Mouse (Mus musculus) brown adipose tissue, adult 24 weeks (tissue): ENCODE measurements at regions not wholly inside any gene's neighbourhood (a gene's known extent, or its start where the extent isn't known, plus 50 kb on each side); places are given as distances from the start of the nearest gene placed in this dataset.
"Not testable (repeated sequence)": the region's sequence is repeated elsewhere in the genome, so short reads cannot be mapped to it uniquely, and the experiment has no call there.

Source experiments
- H3K27ac ChIP-seq: fragments of 200-500 bp; replicated peaks from 2 replicates; pipeline ENCODE4 v1.5.1; 2012; ENCODE audit warnings: low read depth, mild to moderate bottlenecking, low read length
- H3K4me1 ChIP-seq: fragments of 200-500 bp; 2 replicates; pipeline ENCODE4 v1.6.1; 2012; ENCODE audit warnings: low read length, mixed read lengths; ENCODE audit not compliant: control insufficient read depth, insufficient read depth, insufficient read length
- H3K4me3 ChIP-seq: fragments of 200-500 bp; 2 replicates; pipeline ENCODE4 v1.5.1; 2012; ENCODE audit warnings: low read depth, mild to moderate bottlenecking, low read length, moderate library complexity; ENCODE audit not compliant: insufficient read depth

- Histone ChIP-seq H3K27ac (no peak overlapping the region), H3K4me1 (no peaks in the 10 kb centered on the region), H3K4me3 (no peak overlapping the region)
Measured at GRCm38 (mm10) chr11:16559001-16559699, 50.9 kb upstream of the Sec61g start.

- no peak overlapping the region for H3K4me3 ChIP-seq
- no peaks in the 10 kb centered on the region for H3K4me1 ChIP-seq
- no peak overlapping the region for H3K27ac ChIP-seq
Measured at GRCm38 (mm10) chr11:16561727-16562126, 53.4 kb upstream of the Sec61g start.

GRCm38 (mm10) chr11:16589085-16589680 is 80.9 kb upstream of the Sec61g start:
- Histone ChIP-seq H3K4me3 (no peak overlapping the region), H3K27ac (no peak overlapping the region; the same call in 1 of the 2 replicates), H3K4me1 (0 out of 2 replicates have a peak, but pooled peaks cover 4% of the 10 kb centered on the region)

GRCm38 (mm10) chr11:16590541-16590940 is 82.3 kb upstream of the Sec61g start:
- Histone ChIP-seq H3K4me1 (0 out of 2 replicates have a peak, but pooled peaks cover 4% of the 10 kb centered on the region), H3K27ac (no peak overlapping the region)

DNA sequence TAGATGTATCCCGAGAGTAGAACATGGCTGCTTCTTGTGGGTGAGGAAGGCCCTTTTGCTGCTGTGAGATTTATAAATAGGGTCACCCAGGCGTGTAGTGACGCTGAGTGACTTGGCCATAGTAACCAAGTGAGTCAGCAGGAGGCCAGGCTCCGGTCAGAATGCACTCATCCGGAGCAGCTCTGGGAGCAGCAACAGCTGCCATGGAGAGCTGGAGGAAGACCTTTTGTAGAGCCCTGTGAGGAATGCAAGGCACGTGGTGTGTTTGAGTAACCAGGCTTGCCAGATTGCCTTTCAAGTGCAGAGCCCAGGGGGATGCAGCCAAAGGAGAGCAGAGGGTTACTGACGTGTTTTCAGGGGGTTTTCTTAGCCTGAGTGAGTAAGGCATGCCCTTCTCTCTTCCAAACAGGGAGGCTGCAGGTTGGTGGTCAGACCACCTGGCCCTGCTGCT is 83.2 kb upstream of the Sec61g start:
- peak overlapping the region; percentile 59 for H3K27ac ChIP-seq

More at GRCm38 (mm10) chr11:16590541-16590940, 82.3 kb upstream of the Sec61g start:
- no peak overlapping the region for H3K4me3 ChIP-seq

DNA sequence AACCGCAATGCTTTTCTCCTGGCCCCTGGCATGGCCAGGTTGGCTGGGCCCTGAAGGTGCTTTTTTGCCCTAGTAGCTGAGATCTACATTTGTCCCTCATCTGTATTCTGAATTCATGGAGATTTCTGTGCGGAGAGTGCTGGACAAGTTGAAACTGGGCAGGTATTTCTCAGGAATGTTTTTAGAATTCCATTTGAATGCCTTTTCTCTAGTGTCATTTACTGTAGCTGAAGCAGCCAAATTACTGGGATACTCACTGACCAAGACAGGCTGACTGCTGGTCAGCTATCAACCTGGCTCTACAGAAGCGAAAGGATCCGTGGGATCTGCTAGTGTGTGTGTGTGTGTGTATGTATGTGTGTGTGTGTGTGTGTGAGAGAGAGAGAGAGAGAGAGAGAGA is 83.7 kb upstream of the Sec61g start:
- 0 out of 2 replicates have a peak, but pooled peaks cover 4% of the 10 kb centered on the region for H3K4me1 ChIP-seq
- H3K4me3 ChIP-seq, result no peak overlapping the region
- peak overlapping the region; percentile 58 for H3K27ac ChIP-seq

More for the DNA sequence above, 83.2 kb upstream of the Sec61g start:
- Histone ChIP-seq H3K4me1 (0 out of 2 replicates have a peak, but pooled peaks cover 4% of the 10 kb centered on the region), H3K4me3 (no peak overlapping the region)

DNA sequence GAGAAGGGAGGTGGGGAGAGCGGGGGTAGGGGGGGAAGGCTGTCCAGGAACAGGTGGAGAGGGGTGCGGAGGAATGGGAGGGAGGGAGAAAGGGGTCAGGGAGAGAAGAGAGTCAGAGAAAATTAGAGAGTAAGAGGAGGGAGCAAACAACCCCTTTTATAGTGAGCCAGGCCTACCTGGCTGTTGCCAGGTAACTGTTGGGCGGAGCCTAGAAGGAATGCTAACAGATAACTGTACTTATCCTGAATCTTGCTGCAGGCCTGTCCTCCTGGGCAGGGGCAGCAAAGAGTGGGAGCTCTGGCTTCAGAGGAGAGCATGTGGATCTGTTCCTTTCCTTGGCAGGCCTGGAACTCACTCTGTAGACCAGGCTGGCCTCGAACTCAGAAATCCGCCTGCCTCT is 84.5 kb upstream of the Sec61g start:
- Histone ChIP-seq H3K4me3 (no peak overlapping the region), H3K27ac (no peak overlapping the region), H3K4me1 (0 out of 2 replicates have a peak, but pooled peaks cover 4% of the 10 kb centered on the region)

DNA sequence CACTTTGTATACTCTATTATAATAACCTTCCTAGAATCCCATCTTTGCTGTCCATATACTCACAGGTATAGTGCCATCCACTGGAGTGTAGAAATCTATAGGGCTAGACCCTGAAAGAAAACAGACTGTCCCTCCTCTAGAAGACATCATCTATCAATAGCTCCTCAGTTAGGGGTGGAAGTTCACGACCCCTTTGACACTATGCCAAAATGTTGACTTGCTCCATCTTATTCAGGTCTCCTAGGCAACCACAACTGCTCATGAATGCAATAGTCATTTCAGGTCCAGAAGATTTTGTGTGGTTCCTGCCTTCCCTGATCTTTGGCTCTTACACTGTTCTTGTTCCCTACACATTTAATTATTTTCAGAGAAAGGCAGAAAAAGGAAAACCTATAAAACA is 86.5 kb upstream of the Sec61g start:
- Histone ChIP-seq H3K4me3 (no peak overlapping the region), H3K27ac (no peak overlapping the region), H3K4me1 (0 out of 2 replicates have a peak, but pooled peaks cover 4% of the 10 kb centered on the region)

DNA sequence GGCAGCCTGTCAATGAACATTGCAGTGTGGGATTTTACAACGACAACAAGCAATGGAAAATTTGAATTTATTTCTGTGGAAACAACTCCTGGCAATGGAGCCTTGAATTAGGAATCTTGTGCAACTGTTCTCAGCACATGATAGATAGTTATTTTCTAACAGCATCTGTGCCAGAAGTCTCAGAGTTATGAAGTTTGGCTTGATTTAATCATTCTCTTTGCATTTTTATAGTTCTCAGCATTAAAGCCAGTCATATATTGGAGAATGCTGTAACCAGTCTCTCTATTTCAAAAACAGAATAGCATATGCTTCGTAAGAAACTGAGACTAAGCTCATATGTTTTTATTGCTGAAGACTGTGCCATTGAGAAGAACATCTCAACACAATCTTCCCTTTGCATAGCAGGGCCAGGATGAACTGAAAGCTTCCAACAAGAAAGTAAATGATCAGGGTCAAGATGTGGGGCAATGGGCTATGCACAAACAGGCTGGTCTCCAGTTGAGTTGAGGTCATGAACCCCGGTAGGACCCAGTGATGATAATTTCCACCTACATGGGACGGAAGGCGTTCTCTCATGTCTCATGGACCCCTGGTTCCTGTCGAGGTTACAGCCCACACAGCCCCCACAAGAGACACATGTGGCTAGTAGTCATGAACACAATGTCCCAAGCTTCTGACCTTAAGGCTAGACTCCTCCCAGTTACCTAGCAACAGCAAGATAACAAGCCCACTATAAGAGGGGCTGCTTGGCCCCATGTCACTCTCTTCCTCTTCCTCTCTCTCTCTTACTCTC is 89.0 kb upstream of the Sec61g start:
- Histone ChIP-seq H3K4me1 (no peaks in the 10 kb centered on the region), H3K27ac (no peak overlapping the region; the same call in 1 of the 2 replicates), H3K4me3 (no peak overlapping the region)

DNA sequence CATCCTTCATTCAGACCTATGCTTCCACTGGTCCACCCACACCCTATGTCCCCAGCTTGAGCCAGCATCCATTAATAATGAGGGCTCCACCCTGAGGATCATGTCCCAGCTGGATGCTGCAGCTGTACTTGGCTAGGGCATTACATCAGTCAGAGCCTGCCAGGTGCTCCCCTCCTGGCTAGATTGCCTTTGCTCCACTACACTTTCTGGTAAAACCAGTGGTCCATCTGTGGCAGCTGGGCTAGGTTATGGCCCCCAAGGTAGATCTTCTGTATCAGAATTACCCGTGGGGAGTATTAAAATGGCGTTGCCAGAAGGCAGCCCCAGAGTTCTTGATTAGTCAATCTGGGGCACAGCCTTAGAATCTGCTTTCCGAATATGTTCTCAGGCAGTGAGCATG is 94.7 kb upstream of the Sec61g start:
- no peak overlapping the region for H3K4me3 ChIP-seq
- no peak overlapping the region for H3K27ac ChIP-seq
- H3K4me1 ChIP-seq, result no peaks in the 10 kb centered on the region

DNA sequence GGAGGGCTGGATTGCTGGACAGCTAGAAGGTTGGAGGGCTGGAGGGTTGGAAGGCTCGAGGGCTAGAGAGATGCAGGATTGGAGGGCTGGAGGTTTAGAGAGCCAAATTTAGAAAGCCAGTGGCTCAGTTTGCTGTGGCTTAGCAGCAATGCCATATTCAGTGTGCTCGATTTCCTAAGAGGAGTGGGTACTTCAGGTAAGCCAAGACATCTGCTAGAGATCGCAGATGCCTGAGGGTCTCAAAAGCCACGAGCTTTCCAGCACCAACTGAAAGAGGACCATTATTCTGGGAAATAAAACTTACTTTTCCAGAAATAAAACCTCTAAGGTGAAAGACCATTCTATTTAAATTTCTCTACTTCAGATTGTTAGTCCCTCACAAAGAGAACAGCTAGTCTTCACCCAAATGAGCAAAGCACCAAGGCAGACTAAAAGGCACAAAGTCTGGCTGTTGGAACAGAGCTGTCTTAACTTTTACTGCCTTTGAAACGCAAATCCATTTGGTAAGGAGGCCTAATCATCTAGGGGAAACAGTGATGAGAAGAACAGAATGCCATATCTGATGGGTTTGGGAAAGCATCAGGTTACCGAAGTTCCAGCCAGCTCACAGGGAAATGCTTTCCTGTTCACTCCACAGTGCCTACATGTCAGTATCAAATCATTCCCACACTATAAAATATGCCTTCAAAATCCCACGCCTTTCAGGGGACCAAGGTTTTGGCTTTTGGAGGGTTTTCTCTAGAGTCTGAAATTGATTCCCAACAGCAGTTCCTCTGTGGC is 98.3 kb upstream of the Sec61g start:
- no peak overlapping the region for H3K27ac ChIP-seq
- H3K4me1 ChIP-seq, result no peaks in the 10 kb centered on the region
- H3K4me3 ChIP-seq, result no peak overlapping the region

GRCm38 (mm10) chr11:16607900-16608422 is 99.7 kb upstream of the Sec61g start:
- H3K4me1 ChIP-seq, H3K27ac ChIP-seq, H3K4me3 ChIP-seq: not testable (repeated sequence)

DNA sequence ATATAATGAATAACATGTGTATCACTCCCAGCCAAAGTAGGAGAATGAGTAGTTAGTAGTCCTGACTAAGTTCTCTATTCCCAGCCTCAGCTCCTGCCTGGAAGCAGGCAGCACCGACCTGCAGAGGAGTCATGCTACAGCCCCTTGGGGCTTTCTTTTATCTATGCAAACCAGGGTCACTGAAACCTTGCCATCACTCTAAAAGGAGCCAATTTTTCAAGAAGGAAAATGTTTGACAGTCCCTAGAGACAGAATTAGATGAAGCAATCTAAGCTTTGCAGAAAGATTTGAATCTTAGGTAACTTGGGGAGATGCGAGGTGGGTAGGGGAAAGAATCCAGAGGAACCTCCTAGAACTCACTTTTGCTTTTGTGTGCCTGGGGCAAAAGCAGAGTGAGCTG is 103.5 kb upstream of the Sec61g start:
- no peaks in the 10 kb centered on the region for H3K4me1 ChIP-seq
- no peak overlapping the region for H3K4me3 ChIP-seq
- no peak overlapping the region for H3K27ac ChIP-seq

DNA sequence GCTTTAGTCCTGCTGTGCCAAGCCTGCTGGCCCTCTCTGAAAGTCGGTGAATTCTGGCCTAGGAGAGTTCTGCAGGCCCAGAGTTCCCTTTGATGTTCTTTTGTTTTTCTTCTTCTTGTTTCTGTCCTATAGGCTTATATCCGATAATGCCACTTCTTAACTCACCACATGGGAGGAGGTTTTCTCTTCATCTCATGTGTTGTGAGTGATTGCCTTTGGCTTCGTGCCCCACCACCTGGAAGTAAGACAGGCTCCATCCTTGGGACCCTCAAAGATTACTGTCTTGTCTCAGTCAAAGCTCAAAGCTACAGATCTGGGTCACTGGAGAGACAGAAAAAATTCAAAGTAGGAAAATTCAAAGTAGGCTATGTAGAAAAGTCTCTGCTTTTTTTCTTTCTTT is 104.2 kb upstream of the Sec61g start:
- Histone ChIP-seq H3K4me1 (no peaks in the 10 kb centered on the region), H3K27ac (no peak overlapping the region), H3K4me3 (no peak overlapping the region)
